In the genomic region with DNA sequence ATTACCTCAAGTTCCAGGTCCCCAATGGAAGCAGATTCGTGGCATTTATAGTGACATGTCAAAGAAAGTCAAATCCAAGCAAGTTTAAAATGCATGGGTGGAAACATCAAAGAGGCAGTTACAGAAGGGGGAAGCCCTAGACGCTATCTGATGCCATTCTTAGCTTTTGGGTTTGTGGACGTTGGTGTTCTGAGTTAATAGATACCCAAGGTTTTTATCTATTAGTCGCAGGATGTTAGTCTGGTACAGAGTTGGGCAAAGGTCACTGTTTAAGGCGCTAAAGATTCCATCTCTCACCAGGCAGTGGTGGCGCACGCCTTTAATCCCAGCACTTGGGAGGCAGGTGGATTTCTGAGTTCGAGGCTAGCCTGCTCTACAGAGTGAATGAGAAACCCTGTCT, we compare ENCODE assay signal across 19 mouse cellular contexts. TPM values are rescaled to one million over a fixed set of nuclear protein-coding genes. Genes with fewer than 3 reads are reported as not detected.
DNase-seq lines count a peak whose midpoint lies in the region; ATAC-seq lines count a peak whose summit lies in the region.
"Had no signal": no experiment of that assay in that cellular context is flagged by ENCODE, and none has a peak within 500 bp of the region (broad histone marks: within the 10 kb centered on the region; RNA-seq: fewer than 3 reads in every experiment).

No protein-coding gene starts in this region.

- no peaks in the 10 kb centered on the region; the same call in 1 of the 2 replicates for H3K4me1 ChIP-seq in intestine, embryonic 16.5 days (ENCODE audit: control insufficient read depth, insufficient read depth, low read length)
- peaks cover 41% of the 10 kb centered on the region for H3K4me1 ChIP-seq in liver, embryonic 15.5 days (replicated peaks)
- H3K4me1 ChIP-seq: embryonic facial prominence, embryonic 15.5 days; forebrain, embryonic 10.5 days; kidney, embryonic 15.5 days; limb, embryonic 12.5 days; midbrain, embryonic 10.5 days; neural tube, embryonic 12.5 days had no signal

- intact Hi-C loops in heart, postnatal 14 days (cut with DNase I), result loop anchor here (10.0 kb wide), 1 partner anchor 259 kb away; a partner anchor contains a TSS

- no peak overlapping the region for H3K9ac ChIP-seq in intestine, embryonic 16.5 days (ENCODE audit: low read depth, low read length)
- no peak overlapping the region for H3K9ac ChIP-seq in liver, embryonic 15.5 days
- H3K9ac ChIP-seq: embryonic facial prominence, embryonic 15.5 days; forebrain, postnatal 0 days; kidney, embryonic 15.5 days; limb, embryonic 12.5 days; lung, embryonic 14.5 days; neural tube, embryonic 12.5 days had no signal

- H3K4me2 ChIP-seq in intestine, embryonic 16.5 days (ENCODE audit: low read depth, low read length), result no peak overlapping the region
- H3K4me2 ChIP-seq in liver, embryonic 15.5 days, result peak overlapping the region; percentile 4; the same call in 1 of the 2 replicates
- H3K4me2 ChIP-seq: embryonic facial prominence, embryonic 15.5 days; kidney, embryonic 15.5 days; limb, embryonic 12.5 days; lung, embryonic 14.5 days; neural tube, embryonic 12.5 days had no signal

- no peaks in the 10 kb centered on the region for H3K36me3 ChIP-seq in intestine, embryonic 16.5 days (ENCODE audit: control insufficient read depth, insufficient read depth, low read length)
- H3K36me3 ChIP-seq in liver, embryonic 15.5 days (replicated peaks), result no peaks in the 10 kb centered on the region
- H3K36me3 ChIP-seq: embryonic facial prominence, embryonic 15.5 days; forebrain, embryonic 10.5 days; kidney, embryonic 15.5 days; limb, embryonic 12.5 days; midbrain, embryonic 10.5 days; neural tube, embryonic 12.5 days had no signal

- H3K27ac ChIP-seq in intestine, embryonic 16.5 days (ENCODE audit: low read length), result no peak overlapping the region
- peak overlapping the region; percentile 77 for H3K27ac ChIP-seq in liver, embryonic 15.5 days (replicated peaks)
- H3K27ac ChIP-seq: embryonic facial prominence, embryonic 15.5 days; forebrain, embryonic 10.5 days; kidney, embryonic 15.5 days; limb, embryonic 12.5 days; midbrain, embryonic 10.5 days; neural tube, embryonic 12.5 days had no signal

- peak; percentile 68 for ATAC-seq in intestine, embryonic 16.5 days
- ATAC-seq in liver, embryonic 15.5 days (ENCODE audit: insufficient read depth), result peak; percentile 82
- ATAC-seq: forebrain, postnatal 0 days had no signal

- peak; percentile 58 for DNase-seq in kidney, adult 9 months
- DNase-seq in kidney, postnatal 14 days, result no peak
- DNase-seq in heart, postnatal 14 days, result no peak
- DNase-seq in Muller cell, postnatal 12 days (ENCODE audit: inconsistent ontology term), result no peak
- DNase-seq in spleen, postnatal 4 days (ENCODE audit: low spot score in 2 of 2), result no peak
- DNase-seq: adrenal gland, adult 2 months; cerebellum, adult 9-10 months; forebrain, postnatal 0 days; lung, embryonic 14.5 days; right cerebral cortex, adult 18-20 months; thymus, adult 18-20 months had no signal

- no peaks in the 10 kb centered on the region for H3K9me3 ChIP-seq in intestine, embryonic 16.5 days (ENCODE audit: control insufficient read depth, low read length)
- no peaks in the 10 kb centered on the region for H3K9me3 ChIP-seq in liver, embryonic 15.5 days (replicated peaks)
- H3K9me3 ChIP-seq: embryonic facial prominence, embryonic 15.5 days; forebrain, embryonic 10.5 days; kidney, embryonic 15.5 days; limb, embryonic 12.5 days; midbrain, embryonic 10.5 days; neural tube, embryonic 12.5 days had no signal

- WGBS in intestine, embryonic 16.5 days, result 62% methylated on average over 8 of the region's 8 CpGs
- WGBS in liver, embryonic 15.5 days (ENCODE audit: insufficient replicate concordance), result 16% methylated on average over 8 of the region's 8 CpGs

- no peak overlapping the region for H3K4me3 ChIP-seq in intestine, embryonic 16.5 days (ENCODE audit: low read length)
- H3K4me3 ChIP-seq in liver, embryonic 15.5 days (replicated peaks), result no peak overlapping the region
- H3K4me3 ChIP-seq: embryonic facial prominence, embryonic 15.5 days; forebrain, embryonic 10.5 days; kidney, embryonic 15.5 days; limb, embryonic 12.5 days; midbrain, embryonic 10.5 days; neural tube, embryonic 12.5 days had no signal

- H3K27me3 ChIP-seq in intestine, embryonic 16.5 days (replicated peaks; ENCODE audit: control insufficient read depth, insufficient read depth, low read length), result no peaks in the 10 kb centered on the region
- H3K27me3 ChIP-seq in liver, embryonic 15.5 days, result no peaks in the 10 kb centered on the region
- H3K27me3 ChIP-seq: embryonic facial prominence, embryonic 15.5 days; kidney, embryonic 15.5 days; limb, embryonic 12.5 days; neural tube, embryonic 12.5 days had no signal

RNA-seq across cellular contexts. Expression of a gene that starts 12.5 kb away (rescaled TPM):
- 42.2 and 43.3 TPM in 2 replicates for polyA plus RNA-seq in intestine, embryonic 16.5 days (2015; fragmentation: Nextera tagmentation; extraction: Ambion mirVana)
- polyA plus RNA-seq in liver, embryonic 15.5 days (2015; fragmentation: Nextera tagmentation; extraction: Ambion mirVana), result 18.0 and 21.5 TPM in 2 replicates
- total RNA-seq in heart, postnatal 14 days (2021), result 10 to 100 TPM; 38.0 to 43.7 TPM

RNA-seq across cellular contexts. Expression of a gene that starts 24.9 kb away (rescaled TPM):
- 15.5 and 18.4 TPM in 2 replicates for polyA plus RNA-seq in intestine, embryonic 16.5 days (2015; fragmentation: Nextera tagmentation; extraction: Ambion mirVana)
- polyA plus RNA-seq in liver, embryonic 15.5 days (2015; fragmentation: Nextera tagmentation; extraction: Ambion mirVana), result 17.1 and 18.2 TPM in 2 replicates
- total RNA-seq in heart, postnatal 14 days (2021), result 10 to 100 TPM; 29.2 to 30.5 TPM

RNA-seq across cellular contexts. Expression of a gene that starts 25.3 kb away (rescaled TPM):
- 20.3 and 21.0 TPM in 2 replicates for polyA plus RNA-seq in intestine, embryonic 16.5 days (2015; fragmentation: Nextera tagmentation; extraction: Ambion mirVana)
- 67.8 and 89.3 TPM in 2 replicates for polyA plus RNA-seq in liver, embryonic 15.5 days (2015; fragmentation: Nextera tagmentation; extraction: Ambion mirVana)
- total RNA-seq in heart, postnatal 14 days (2021), result 1 to 10 TPM; 1.1 to 4.2 TPM
- polyA plus RNA-seq: adrenal gland, adult 2 months had no signal

RNA-seq across cellular contexts. Expression of a gene that starts 45.7 kb away (rescaled TPM):
- 0.26 and 0.42 TPM in 2 replicates for polyA plus RNA-seq in intestine, embryonic 16.5 days (2015; fragmentation: Nextera tagmentation; extraction: Ambion mirVana)
- polyA plus RNA-seq in liver, embryonic 15.5 days (2015; fragmentation: Nextera tagmentation; extraction: Ambion mirVana), result 6.7 and 6.8 TPM in 2 replicates
- total RNA-seq in heart, postnatal 14 days (2021), result 1 to 10 TPM in 1 of 2 experiments, under 1 TPM in 1; 0.38 to 2.0 TPM
- polyA plus RNA-seq: limb, embryonic 12.5 days; lung, embryonic 14.5 days had no signal

RNA-seq across cellular contexts. Expression of a gene that starts 49.5 kb away (rescaled TPM):
- polyA plus RNA-seq in intestine, embryonic 16.5 days (2015; fragmentation: Nextera tagmentation; extraction: Ambion mirVana), result 21.6 and 23.6 TPM in 2 replicates
- polyA plus RNA-seq in liver, embryonic 15.5 days (2015; fragmentation: Nextera tagmentation; extraction: Ambion mirVana), result 6.3 and 6.8 TPM in 2 replicates
- total RNA-seq in heart, postnatal 14 days (2021), result 1 to 10 TPM; 6.9 to 7.0 TPM
